Mouse (Mus musculus): Measurements from ENCODE around the gene Vmn1r120.
"Not testable (repeated sequence)": the region's sequence is repeated elsewhere in the genome, so short reads cannot be mapped to it uniquely, and the experiment has no call there.

Gene Vmn1r120

GRCm38 (mm10) chr7:21053684-21054083, at the start of gene Vmn1r120:
TSS of gene Vmn1r120 (minus strand) at chr7:21053784.
- DNase-seq (ENCODE audit: low spot score) = not testable (repeated sequence)

GRCm38 (mm10) chr7:21098413-21098812, 44.8 kb upstream of the Vmn1r120 start, which contains the start of gene Vmn1r121:
TSS of gene Vmn1r121 (minus strand) at chr7:21098513.
- DNase-seq (ENCODE audit: low spot score) = not testable (repeated sequence)

- not testable (repeated sequence) for DNase-seq (ENCODE audit: low spot score)
Measured at GRCm38 (mm10) chr7:21012355-21012754, 41.2 kb downstream of the Vmn1r120 start, which contains the start of gene Vmn1r119. TSS of gene Vmn1r119 (minus strand) at chr7:21012455.
